Mouse (Mus musculus): ENCODE results near the gene Hist1h3h. TPM values are rescaled to one million over a fixed set of nuclear protein-coding genes. Genes with fewer than 3 reads are reported as not detected.
A peak's percentile ranks its signal among the peaks of the same experiment; 100 is the strongest.
"Not testable (repeated sequence)": the region's sequence is repeated elsewhere in the genome, so short reads cannot be mapped to it uniquely, and the experiment has no call there.

Hist1h3h gene
- polyA plus RNA-seq, 1 experiment from 2014 or later = 21.3 TPM

DNA sequence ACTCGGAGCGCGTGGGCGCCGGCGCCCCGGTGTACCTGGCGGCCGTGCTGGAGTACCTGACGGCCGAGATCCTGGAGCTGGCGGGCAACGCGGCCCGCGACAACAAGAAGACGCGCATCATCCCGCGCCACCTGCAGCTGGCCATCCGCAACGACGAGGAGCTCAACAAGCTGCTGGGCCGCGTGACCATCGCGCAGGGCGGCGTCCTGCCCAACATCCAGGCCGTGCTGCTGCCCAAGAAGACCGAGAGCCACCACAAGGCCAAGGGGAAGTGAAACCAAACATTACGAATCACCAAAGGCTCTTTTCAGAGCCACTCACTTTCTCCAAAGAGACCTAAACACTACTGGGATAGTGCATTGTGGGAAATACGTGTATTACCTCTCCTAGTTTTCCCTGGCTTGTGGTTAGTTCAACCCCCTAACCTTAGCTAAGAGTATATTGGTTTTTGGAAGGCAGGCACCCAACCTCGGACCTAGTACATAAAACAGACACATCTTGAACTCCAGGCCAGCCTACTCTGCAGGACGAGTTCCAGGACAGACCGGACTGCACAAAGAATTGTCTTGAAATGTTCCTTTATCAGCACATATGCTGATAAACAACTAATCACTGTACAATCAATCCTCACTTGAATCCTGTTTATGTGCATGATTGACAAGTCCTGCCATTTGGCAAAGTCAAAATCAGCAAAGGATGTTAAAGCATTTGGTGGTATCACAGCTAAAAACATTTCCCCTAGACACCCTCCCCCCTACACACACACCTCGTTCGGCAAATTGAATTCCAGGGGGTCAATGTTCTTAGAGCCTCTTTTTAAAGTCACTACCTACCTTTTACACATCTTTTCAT, 693 bp upstream of the Hist1h3h start:
- not testable (repeated sequence) for ATAC-seq (ENCODE audit: insufficient number of reproducible peaks, insufficient read depth, low FRiP score, low TSS enrichment, low read depth)

DNA sequence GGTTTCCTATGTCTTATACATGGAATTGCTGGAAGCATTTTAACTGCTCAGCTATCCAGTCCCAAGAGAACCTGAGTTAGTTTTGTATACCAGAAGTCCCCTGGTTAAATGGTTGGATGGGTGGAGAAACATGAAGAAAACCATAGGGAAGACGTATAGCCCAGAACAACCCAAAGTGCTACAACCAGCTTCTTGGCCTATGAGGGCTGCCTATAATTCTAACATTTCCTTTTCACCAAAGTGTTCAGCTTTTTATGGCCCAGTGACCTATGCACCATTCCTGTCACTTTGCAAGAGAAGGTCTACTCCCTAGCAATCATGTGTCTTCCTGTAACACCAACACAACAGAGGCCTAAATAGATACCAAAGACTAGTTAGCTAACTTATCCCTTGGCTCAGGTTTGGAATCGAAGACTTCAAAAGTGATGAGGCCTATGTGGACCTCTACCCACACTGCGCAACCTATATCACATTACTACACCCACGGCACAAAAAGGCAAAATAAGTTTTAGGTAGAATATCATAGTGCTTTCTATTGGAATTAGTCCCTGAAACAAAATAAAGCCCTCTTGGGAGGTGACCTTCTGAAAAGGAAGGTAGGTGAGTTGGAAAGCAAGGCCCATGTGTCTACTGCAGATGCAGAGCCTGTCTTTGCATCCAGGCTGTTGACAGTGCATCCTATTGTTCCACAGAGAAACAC, 1.1 kb downstream of the Hist1h3h start:
- WGBS = 50% methylated on average over 4 of the region's 4 CpGs

More for the DNA sequence above, 693 bp upstream of the Hist1h3h start:
- Histone ChIP-seq H3K4me1 (peaks cover 33% of the 10 kb centered on the region), H3K4me3 (peak overlapping the region; percentile 50), H3K27ac (peak overlapping the region; percentile 96), H3K9ac (peak overlapping the region; percentile 79), H3K4me2 (peak overlapping the region; percentile 85)
- H3K27me3 ChIP-seq, H3K9me3 ChIP-seq, H3K36me3 ChIP-seq: not testable (repeated sequence)
- WGBS = under 1% methylated on average over 13 of the region's 38 CpGs

DNA sequence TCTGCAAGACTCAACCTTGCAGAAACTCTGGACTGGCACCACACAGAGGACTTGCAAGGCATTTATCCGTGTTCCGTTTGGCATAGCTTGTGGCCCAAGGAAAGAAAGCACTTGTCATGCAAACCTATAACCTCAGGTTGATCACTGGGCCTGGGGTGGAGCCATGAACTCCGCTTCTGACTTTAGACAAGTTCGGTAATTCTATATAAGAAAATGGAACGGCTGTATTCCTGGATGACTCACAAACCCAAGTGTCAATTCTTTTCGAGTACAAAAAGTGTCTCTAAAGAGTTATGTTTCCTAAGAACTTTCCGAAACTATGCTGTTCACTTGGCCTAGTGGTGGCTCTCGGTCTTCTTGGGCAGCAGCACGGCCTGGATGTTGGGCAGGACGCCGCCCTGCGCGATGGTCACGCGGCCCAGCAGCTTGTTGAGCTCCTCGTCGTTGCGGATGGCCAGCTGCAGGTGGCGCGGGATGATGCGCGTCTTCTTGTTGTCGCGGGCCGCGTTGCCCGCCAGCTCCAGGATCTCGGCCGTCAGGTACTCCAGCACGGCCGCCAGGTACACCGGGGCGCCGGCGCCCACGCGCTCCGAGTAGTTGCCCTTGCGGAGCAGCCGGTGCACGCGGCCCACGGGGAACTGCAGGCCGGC, 3.8 kb downstream of the Hist1h3h start:
- Histone ChIP-seq H3K27ac (peak overlapping the region; percentile 88), H3K9ac (peak overlapping the region; percentile 73), H3K4me1 (peaks cover 31% of the 10 kb centered on the region), H3K4me3 (peak overlapping the region; percentile 45), H3K4me2 (peak overlapping the region; percentile 64)
- not testable (repeated sequence) for H3K9me3 ChIP-seq, H3K36me3 ChIP-seq, H3K27me3 ChIP-seq
- ATAC-seq (ENCODE audit: insufficient number of reproducible peaks, insufficient read depth, low FRiP score, low TSS enrichment, low read depth) = 0 out of 2 replicates have a peak, but pooled peaks have one; percentile 0
- WGBS = 1% methylated on average over 21 of the region's 44 CpGs

More for the DNA sequence above, 1.1 kb downstream of the Hist1h3h start:
- Histone ChIP-seq H3K27me3 (no peaks in the 10 kb centered on the region), H3K27ac (peak overlapping the region; percentile 92), H3K36me3 (no peaks in the 10 kb centered on the region), H3K4me1 (peaks cover 38% of the 10 kb centered on the region), H3K9ac (peak overlapping the region; percentile 79), H3K4me2 (peak overlapping the region; percentile 85), H3K9me3 (no peaks in the 10 kb centered on the region), H3K4me3 (peak overlapping the region; percentile 50)
- ATAC-seq (ENCODE audit: insufficient number of reproducible peaks, insufficient read depth, low FRiP score, low TSS enrichment, low read depth) = no peak

DNA sequence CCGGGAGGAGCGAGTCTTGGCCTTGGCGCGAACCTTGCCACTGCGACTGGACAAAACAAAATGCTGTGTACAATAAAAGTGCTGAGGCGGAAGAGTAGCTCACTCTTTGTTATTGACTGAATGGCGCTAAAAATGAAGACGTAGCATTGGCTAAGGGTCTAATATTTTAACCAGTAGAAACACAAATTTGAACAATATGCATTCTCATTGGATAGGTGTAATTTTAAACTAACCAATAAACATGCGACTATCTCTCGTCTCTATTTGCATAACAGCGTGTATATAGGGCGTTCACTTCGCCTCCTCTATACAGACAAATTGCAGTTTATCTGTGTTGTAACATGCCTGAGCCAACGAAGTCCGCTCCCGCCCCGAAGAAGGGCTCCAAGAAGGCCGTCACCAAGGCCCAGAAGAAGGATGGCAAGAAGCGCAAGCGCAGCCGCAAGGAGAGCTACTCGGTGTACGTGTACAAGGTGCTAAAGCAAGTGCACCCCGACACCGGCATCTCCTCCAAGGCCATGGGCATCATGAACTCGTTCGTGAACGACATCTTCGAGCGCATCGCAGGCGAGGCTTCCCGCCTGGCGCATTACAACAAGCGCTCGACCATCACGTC, 4.4 kb downstream of the Hist1h3h start, which contains the start of gene Hist1h2bm:
TSS of gene Hist1h2bm (plus strand) at position 288 of the 616 bp plus-strand sequence.
- peak within 1 kb of the TSS; percentile 45 for H3K4me3 ChIP-seq
- H3K27me3 ChIP-seq, H3K9me3 ChIP-seq, H3K36me3 ChIP-seq: not testable (repeated sequence)
- peaks cover 31% of the 10 kb centered on the region for H3K4me1 ChIP-seq
- H3K4me2 ChIP-seq = peak within 1 kb of the TSS; percentile 64
- ATAC-seq (ENCODE audit: insufficient number of reproducible peaks, insufficient read depth, low FRiP score, low TSS enrichment, low read depth) = peak; percentile 96
- H3K27ac ChIP-seq = peak within 1 kb of the TSS; percentile 92
- under 1% methylated on average over 37 of the region's 37 CpGs for WGBS
- peak within 1 kb of the TSS; percentile 73 for H3K9ac ChIP-seq

DNA sequence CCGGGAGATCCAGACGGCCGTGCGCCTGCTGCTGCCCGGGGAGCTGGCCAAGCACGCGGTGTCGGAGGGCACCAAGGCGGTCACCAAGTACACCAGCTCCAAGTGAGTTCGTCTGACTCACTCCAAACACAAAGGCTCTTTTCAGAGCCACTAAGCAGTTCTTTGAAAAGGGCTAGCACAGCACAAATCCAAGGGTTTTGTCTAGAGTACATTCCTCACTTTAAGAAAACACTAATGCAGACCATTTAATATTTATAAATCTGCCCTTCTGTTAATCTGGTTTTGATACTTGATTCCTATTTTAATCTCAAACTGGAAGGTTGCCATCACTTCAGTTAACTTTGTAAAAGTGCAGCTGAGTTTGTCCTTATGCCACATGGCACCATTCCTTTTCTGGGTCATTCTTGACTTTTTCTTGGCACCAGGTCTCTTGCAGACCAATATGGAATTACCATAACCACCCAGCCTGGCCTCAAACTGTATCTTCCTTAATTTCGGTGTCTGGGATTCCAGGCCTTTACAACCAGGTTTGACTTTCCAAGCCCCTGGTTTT, 5.0 kb downstream of the Hist1h3h start:
- Histone ChIP-seq H3K36me3 (no peaks in the 10 kb centered on the region), H3K4me1 (peaks cover 31% of the 10 kb centered on the region), H3K27ac (peak overlapping the region; percentile 92), H3K9me3 (no peaks in the 10 kb centered on the region), H3K9ac (peak overlapping the region; percentile 72), H3K4me3 (peak overlapping the region; percentile 45), H3K4me2 (peak overlapping the region; percentile 64), H3K27me3 (no peaks in the 10 kb centered on the region)
- WGBS = 2% methylated on average over 11 of the region's 11 CpGs
- ATAC-seq (ENCODE audit: insufficient number of reproducible peaks, insufficient read depth, low FRiP score, low TSS enrichment, low read depth) = no peak

DNA sequence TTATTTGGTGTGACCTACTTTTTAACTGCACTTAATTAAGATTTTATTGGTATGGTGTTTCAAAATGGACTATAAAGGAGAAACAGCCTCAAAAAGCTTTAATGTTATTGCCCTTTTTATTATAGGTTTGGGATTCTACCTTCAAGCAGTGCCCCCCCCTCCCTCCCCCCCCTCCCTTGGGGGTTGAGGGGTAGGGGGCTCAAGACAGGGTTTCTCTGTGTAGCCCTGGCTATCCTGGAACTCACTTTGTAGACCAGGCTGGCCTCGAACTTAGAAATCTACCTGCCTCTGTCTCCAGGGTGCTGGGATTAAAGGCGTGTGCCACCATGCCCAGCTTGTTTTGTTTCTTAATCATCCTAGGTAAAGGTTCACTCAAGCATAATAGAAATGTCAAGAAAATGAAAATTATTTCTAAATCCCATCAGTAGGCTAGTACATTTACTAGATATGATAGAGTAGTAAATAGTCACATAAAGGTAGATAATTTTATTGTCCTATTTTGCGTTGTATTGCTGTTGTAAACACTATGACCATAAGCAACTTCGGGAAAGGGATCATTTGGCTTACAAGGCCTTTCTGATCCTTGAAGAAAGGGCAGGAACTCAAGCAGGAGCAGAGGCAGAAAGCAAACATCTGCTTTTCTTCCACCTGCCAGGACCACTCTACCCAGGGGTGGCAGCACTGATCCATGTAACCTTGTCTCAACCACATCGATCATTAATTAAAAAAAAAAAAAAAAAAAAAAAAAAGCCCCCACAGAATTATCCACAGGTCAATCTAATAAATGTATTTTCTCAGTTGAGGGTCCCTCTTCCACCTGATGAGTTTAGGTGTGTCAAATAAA, 5.8 kb downstream of the Hist1h3h start:
- peak overlapping the region; percentile 92 for H3K27ac ChIP-seq
- 27% methylated on average over 5 of the region's 5 CpGs for WGBS
- peak overlapping the region; percentile 64 for H3K4me2 ChIP-seq
- no peaks in the 10 kb centered on the region for H3K9me3 ChIP-seq
- H3K4me1 ChIP-seq = peaks cover 28% of the 10 kb centered on the region
- peak overlapping the region; percentile 45; the same call in 1 of the 2 replicates for H3K4me3 ChIP-seq
- no peaks in the 10 kb centered on the region for H3K36me3 ChIP-seq
- no peak for ATAC-seq (ENCODE audit: insufficient number of reproducible peaks, insufficient read depth, low FRiP score, low TSS enrichment, low read depth)
- H3K9ac ChIP-seq = no peak overlapping the region
- H3K27me3 ChIP-seq = no peaks in the 10 kb centered on the region

DNA sequence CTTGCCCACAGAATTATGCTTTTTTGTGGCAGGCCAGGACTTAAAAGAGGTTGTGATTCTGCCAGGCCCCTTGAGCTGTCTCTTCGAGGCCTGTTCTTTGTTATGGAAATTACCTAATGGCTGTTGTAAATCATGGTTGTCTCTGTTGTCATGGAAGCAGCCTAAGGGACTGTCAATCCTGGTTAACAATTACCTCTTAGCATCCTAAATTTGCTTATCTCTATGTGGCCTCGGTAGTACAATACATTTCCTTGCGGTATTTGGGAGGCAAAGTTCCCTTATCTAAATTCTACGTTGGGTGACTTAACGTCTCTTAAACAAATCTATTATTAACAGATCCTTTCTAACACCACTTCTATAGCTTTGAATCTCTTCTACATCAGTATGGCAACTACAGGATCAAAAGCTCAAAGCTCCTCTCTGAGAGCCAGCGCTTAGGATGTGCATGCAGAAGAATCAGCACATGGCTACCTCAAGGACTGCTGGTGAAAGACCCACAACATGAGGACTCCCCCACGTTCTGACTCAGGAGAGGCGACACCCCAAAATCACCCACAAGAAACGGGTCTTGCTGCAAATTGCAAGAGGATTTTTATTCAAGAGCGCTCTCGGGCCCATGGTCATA, 10.6 kb downstream of the Hist1h3h start:
- H3K4me3 ChIP-seq = no peak overlapping the region
- no peaks in the 10 kb centered on the region for H3K27me3 ChIP-seq
- no peak overlapping the region for H3K4me2 ChIP-seq
- no peak overlapping the region for H3K27ac ChIP-seq
- no peak for ATAC-seq (ENCODE audit: insufficient number of reproducible peaks, insufficient read depth, low FRiP score, low TSS enrichment, low read depth)
- H3K9ac ChIP-seq = no peak overlapping the region
- H3K36me3 ChIP-seq = no peaks in the 10 kb centered on the region
- H3K4me1 ChIP-seq = no peaks in the 10 kb centered on the region
- no peaks in the 10 kb centered on the region for H3K9me3 ChIP-seq
- WGBS = 33% methylated on average over 11 of the region's 11 CpGs

DNA sequence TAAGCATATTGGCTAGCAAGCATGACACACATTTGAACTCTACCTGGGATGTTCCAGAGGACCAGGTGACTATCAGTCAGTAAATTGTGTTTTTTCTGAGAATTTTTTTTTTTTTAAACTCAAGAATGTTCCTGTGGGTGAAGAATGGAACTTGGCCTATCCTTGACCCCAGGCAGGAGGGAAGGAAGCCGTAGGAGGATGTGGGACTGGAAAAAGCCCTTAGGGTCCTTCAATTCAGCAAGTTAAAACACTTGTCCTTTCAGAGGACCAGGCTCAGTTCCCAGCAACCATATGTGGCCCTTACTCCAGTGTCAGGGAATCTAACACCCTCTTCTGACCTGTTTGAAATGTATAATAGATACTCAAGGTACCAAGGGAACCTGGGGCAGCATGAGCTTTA, 12.1 kb downstream of the Hist1h3h start:
- ATAC-seq (ENCODE audit: insufficient number of reproducible peaks, insufficient read depth, low FRiP score, low TSS enrichment, low read depth) = no peak
- H3K27ac ChIP-seq = no peak overlapping the region
- H3K36me3 ChIP-seq = no peaks in the 10 kb centered on the region
- no peaks in the 10 kb centered on the region for H3K9me3 ChIP-seq
- H3K9ac ChIP-seq = no peak overlapping the region
- H3K4me1 ChIP-seq = peaks cover 5% of the 10 kb centered on the region; the same call in 1 of the 2 replicates
- no peak overlapping the region for H3K4me2 ChIP-seq
- no peaks in the 10 kb centered on the region for H3K27me3 ChIP-seq
- 39% methylated on average over 1 of the region's 1 CpGs for WGBS
- H3K4me3 ChIP-seq = no peak overlapping the region

DNA sequence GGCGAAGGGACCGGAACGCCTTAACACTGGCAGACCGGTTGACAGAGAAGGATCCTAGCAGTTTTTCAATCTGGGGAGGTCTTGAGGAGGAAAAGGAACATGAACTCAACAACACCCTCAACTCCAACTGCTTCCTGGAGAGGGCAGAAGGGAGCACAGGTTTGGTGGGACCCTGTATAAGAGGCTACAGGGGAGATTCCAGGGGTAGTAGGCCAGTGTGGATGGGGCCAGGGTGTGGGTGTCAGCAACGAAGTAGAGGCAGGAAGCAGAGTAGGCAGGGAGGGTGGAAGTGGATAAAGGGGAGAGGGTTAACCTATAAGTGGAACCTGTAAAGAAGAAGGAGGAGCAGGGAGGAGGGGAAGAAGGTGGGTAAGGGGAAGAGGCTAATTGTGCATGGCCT, 16.0 kb downstream of the Hist1h3h start:
- Histone ChIP-seq H3K9ac (no peak overlapping the region), H3K4me3 (no peak overlapping the region), H3K4me1 (peaks cover 12% of the 10 kb centered on the region; the same call in 1 of the 2 replicates), H3K4me2 (no peak overlapping the region), H3K27me3 (no peaks in the 10 kb centered on the region), H3K36me3 (no peaks in the 10 kb centered on the region), H3K9me3 (no peaks in the 10 kb centered on the region), H3K27ac (peak overlapping the region; percentile 99)
- ATAC-seq (ENCODE audit: insufficient number of reproducible peaks, insufficient read depth, low FRiP score, low TSS enrichment, low read depth) = no peak
- 65% methylated on average over 5 of the region's 5 CpGs for WGBS
